Mouse (Mus musculus) lung, adult 2 months (tissue): Measurements from ENCODE around the gene Nt5c1b.

ENCODE experiments used
- CTCF ChIP-seq: fragments of 200-500 bp; IDR thresholded peaks from 2 replicates; pipeline ENCODE4 v1.5.1; 2011; ENCODE audit warnings: mild to moderate bottlenecking, low read length, control low read depth; ENCODE audit not compliant: insufficient read depth
- POLR2A ChIP-seq: fragments of 200-500 bp; IDR thresholded peaks from 2 replicates; pipeline ENCODE4 v1.6.1; 2011; ENCODE audit warnings: low read depth, mild to moderate bottlenecking, control low read depth, low read length, borderline replicate concordance; ENCODE audit errors: extremely low read depth

DNA sequence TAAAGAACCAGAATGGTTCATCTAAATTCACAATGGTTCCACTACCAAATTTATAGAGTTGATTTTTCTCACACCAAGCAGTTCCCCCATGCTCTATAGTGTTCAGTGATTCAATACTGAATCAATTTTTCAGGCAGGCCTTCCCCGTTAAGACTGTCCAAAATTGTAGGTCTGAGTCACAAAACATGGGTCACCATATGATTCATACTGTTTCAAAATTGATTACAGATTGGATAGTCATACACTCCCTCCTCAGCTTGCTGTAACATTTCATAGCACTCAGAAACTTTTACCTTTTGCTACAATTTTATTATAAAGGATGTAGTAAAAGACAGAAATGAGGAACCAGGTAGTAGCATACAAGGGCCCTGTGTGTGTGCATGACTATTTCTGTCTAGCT lies 41.7 kb downstream of the Nt5c1b start:
- no peak for TF ChIP-seq CTCF
- no peak for TF ChIP-seq POLR2A
